Mouse (Mus musculus) right cerebral cortex, postnatal 10 days (tissue): ENCODE data around the gene Gm20388.

ENCODE experiments used
- DNase-seq, 2 experiments: peaks; one replicate each; pipeline ENCODE4 v3.0.0; 2021; ENCODE audit warnings: low spot score in 2 of 2

Gm20388 gene

GRCm38 (mm10) chr8:121346175-121346574 is 1435.5 kb downstream of the Gm20388 start:
- DNase-seq, result no peak

- no peak for DNase-seq
Measured at GRCm38 (mm10) chr8:121346862-121347261, 1436.2 kb downstream of the Gm20388 start.

GRCm38 (mm10) chr8:121348998-121349397 is 1438.4 kb downstream of the Gm20388 start:
- DNase-seq, result no peak

GRCm38 (mm10) chr8:121350803-121351202 is 1440.2 kb downstream of the Gm20388 start:
- no peak for DNase-seq

- no peak for DNase-seq
Measured at GRCm38 (mm10) chr8:121354844-121355243, 1444.2 kb downstream of the Gm20388 start.

- DNase-seq, result no peak
Measured at GRCm38 (mm10) chr8:121357451-121357850, 1446.8 kb downstream of the Gm20388 start.

- DNase-seq, result no peak
Measured at GRCm38 (mm10) chr8:121358609-121359008, 1448.0 kb downstream of the Gm20388 start.

- peak; percentile 41 to 51 for DNase-seq
Measured at GRCm38 (mm10) chr8:121359131-121359981, 1448.7 kb downstream of the Gm20388 start.

GRCm38 (mm10) chr8:121360001-121360400 is 1449.4 kb downstream of the Gm20388 start:
- DNase-seq, result no peak

- no peak for DNase-seq
Measured at GRCm38 (mm10) chr8:121361166-121361565, 1450.5 kb downstream of the Gm20388 start.

GRCm38 (mm10) chr8:121364646-121365045 is 1454.0 kb downstream of the Gm20388 start:
- no peak for DNase-seq

- no peak for DNase-seq
Measured at GRCm38 (mm10) chr8:121365150-121365549, 1454.5 kb downstream of the Gm20388 start.

GRCm38 (mm10) chr8:121366655-121367054 is 1456.0 kb downstream of the Gm20388 start:
- DNase-seq, result no peak

- DNase-seq, result no peak
Measured at GRCm38 (mm10) chr8:121368799-121369198, 1458.2 kb downstream of the Gm20388 start.

- DNase-seq, result no peak
Measured at GRCm38 (mm10) chr8:121369378-121369777, 1458.7 kb downstream of the Gm20388 start.

GRCm38 (mm10) chr8:121371287-121371686 is 1460.6 kb downstream of the Gm20388 start:
- no peak for DNase-seq

GRCm38 (mm10) chr8:121371911-121372638 is 1461.4 kb downstream of the Gm20388 start:
- peak; percentile 79 to 86 for DNase-seq

GRCm38 (mm10) chr8:121372639-121372986 is 1462.0 kb downstream of the Gm20388 start:
- no peak for DNase-seq

GRCm38 (mm10) chr8:121374284-121374683 is 1463.6 kb downstream of the Gm20388 start:
- DNase-seq, result no peak

- DNase-seq, result no peak
Measured at GRCm38 (mm10) chr8:121374777-121375176, 1464.1 kb downstream of the Gm20388 start.

- DNase-seq, result no peak
Measured at GRCm38 (mm10) chr8:121376116-121376950, 1465.7 kb downstream of the Gm20388 start.

- DNase-seq, result no peak
Measured at GRCm38 (mm10) chr8:121377680-121378079, 1467.0 kb downstream of the Gm20388 start.
